Mouse (Mus musculus) gastrocnemius, postnatal 4 days (tissue): ENCODE results near the gene Cdk16. TPM values are rescaled to one million over a fixed set of nuclear protein-coding genes. Genes with fewer than 3 reads are reported as not detected.

ENCODE experiments used
- DNase-seq, 2 experiments: peaks; one replicate each; pipeline ENCODE4 v3.0.0; 2021 to 2022; ENCODE audit warnings: low spot score in 2 of 2, mixed read lengths in 2 of 2
- long read RNA-seq, 2 experiments: library from polyadenylated mRNA; stranded (forward); transcript quantifications; one replicate each; pipeline ENCODE4 v2.0.0; 2021
- total RNA-seq, 2 experiments: library from RNA; stranded (reverse); gene quantifications; 2 replicates each; pipeline ENCODE4 v1.2.3; 2021

Gene Cdk16
- 100 to 1,000 TPM; 144 to 145 TPM for total RNA-seq
- long read RNA-seq, experiment 1, transcript Cdk16-201 (16 exons, 3,120 nt): major isoform, 198 of 253 reads
- long read RNA-seq, experiment 1, partial matches to known transcripts: 18 of 253 reads
- long read RNA-seq, experiment 1, other reads (novel, unspliced or antisense): 37 of 253 reads
- long read RNA-seq, experiment 2, transcript Cdk16-201 (16 exons, 3,120 nt): major isoform, 228 of 278 reads
- long read RNA-seq, experiment 2, partial matches to known transcripts: 29 of 278 reads
- long read RNA-seq, experiment 2, other reads (novel, unspliced or antisense): 20 of 278 reads

GRCm38 (mm10) chrX:20687519-20688067 is at the start of gene Cdk16:
TSS of gene Cdk16 (plus strand) at chrX:20687954.
- peak in 1 of 2 experiments; percentile 79 for DNase-seq

DNA sequence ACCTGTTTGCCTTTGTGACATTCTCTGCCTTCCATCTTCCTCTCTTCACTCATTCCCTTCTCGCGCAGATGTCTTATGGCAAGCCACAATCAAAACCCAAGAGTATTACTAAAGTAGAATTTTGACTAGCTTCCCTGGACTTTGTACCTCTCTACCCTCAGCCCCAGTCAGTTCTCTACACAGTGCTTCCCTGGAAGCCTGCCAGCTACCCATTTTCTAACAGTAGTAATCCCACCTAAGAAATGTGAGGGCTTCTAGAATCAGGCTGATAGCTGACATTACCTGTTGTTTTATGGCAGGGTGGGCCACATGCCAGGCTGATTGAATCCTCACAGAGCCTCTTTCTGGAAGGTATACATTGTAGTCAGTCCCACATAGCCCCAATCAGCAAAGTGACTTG is 49.6 kb upstream of the Cdk16 start:
- DNase-seq: no peak

DNA sequence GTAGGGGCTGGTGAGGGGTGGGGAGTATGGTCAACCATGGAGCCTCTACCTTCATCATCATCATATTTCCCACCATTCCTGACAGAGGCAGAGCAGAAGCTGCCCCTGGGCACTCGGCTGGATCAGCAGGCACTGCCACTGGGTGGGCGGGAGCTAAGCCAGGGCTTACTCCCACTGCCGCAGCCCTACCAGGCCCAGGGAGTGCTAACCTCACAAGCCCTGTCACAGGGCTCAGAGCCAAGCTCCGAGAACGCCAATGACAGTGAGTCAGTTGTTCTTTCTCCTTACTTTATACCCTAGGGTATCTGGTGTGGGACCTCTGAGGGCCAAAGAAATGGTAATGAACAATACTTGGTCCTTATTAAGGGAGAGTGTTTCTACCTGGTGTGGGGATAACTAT is 43.0 kb upstream of the Cdk16 start:
- DNase-seq: no peak

DNA sequence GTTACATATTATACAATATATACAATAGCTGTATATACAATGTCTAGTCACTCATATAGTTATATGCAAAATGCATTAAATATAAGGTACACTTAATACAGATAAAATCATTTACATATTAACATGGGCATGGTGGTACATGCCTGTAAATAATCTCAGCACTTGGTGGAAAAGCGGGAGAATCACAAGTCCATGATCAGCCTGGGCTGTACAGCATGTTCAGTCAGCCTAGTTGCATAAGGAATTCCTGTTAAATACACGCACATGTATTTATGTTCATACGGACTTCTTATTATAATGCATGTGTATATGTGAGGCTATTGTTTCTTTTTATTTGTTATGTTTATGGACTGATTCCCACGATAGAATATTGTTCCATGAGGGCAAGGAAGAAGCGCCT is 30.2 kb upstream of the Cdk16 start:
- DNase-seq: no peak

GRCm38 (mm10) chrX:20658026-20658652 is 29.6 kb upstream of the Cdk16 start, which contains the start of gene Uba1:
TSS of gene Uba1 (plus strand) at chrX:20658326.
- peak; percentile 29 to 70 for DNase-seq

DNA sequence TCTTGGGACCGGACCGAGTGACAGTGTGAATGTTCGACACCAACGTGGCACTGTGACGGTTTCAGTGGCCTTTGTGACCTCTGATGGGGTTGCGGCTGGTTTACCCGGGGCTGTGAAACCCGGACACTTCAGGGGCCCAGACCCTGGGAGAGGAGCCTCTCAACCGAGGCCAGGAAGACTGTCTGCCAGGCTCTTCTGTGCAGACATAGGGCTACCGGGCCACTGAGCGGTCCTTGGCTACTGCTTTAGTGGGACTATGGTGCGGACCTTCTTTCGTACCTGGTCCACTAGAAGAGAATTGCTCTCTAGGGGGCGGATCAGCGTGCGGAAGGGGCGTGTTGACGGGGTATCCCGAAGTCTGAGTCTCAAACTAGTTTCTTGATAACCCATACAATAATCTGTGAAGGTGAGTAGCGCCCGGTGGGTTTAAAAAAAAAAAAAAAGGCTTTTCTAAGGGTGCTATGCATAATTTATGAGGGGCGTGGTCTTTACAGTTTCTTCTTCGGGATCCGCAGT is 28.8 kb upstream of the Cdk16 start:
- peak in 1 of 2 experiments; percentile 8 for DNase-seq

DNA sequence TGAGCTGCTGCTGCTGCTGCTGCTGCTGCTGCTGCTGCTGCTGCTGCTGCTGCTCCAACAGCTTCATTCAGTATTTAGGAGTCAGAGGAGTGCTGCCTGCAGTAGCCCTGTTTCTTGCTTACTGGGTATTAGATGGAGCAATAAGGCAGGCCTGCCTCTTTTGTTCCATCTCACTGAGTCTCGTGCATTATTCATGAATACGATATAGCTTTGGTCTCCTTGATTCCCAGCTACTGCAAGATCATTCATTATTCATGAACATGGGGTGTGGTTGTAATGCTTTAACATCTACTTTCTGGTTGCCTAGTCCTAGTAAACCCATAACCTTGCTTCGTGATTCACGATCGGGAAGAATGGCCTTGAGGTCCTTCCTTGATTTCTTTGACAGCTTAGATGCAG is 25.4 kb upstream of the Cdk16 start:
- no peak for DNase-seq

DNA sequence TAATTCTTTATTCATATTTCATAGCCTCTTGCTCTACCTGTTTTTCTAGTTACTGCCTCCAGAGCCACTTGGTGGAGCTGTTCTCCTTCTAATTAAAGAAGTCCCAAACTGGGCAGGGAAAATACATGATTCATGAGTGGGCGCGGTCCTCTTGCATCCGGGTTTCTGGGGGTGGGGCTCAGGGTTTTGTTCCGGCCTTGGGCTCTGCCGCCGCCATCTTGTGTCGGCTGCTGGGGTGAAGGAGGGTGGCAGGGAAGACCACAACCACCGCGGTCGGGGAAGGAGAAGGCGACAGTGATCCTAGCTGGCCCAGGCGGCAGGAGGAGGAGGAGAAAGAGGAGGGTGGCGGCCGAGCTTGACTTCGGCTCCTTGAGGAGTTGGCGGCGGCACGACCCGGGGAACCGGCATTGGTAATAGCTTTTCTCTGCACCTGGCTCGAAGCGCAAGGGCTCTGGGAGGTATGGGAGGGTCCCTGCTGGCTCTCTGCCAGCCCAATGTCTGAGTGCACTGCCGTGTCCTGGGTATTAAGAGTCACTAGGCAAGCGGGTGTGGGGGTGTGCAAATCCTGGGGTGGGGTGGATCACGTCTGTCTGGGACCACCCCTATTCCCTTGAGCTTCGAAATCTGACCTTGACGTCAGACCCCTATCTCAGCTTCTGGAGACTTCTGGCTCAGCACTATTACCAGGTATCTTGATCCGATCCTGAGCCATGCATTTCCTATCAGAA is 24.9 kb upstream of the Cdk16 start:
- DNase-seq: peak; percentile 56 to 78

DNA sequence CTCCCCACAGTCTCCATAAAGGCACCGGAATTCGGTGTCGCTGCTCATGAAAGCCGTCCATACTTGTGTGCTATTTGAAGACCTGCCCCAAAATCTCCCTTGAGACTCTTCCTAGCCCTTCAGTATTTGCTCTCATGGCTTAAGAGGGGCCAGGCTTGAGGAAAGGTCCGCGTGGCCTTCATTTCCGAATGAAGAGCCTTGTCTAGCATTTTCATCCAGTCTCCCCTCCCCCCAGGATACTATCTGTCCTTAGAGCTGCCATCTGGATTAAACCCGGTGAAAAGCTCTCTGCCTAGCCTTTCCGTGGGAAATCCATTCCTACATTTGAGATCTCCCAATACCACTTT is 24.3 kb upstream of the Cdk16 start:
- no peak for DNase-seq

- peak; percentile 57 to 79 for DNase-seq
Observed at GRCm38 (mm10) chrX:20688068-20688547, 354 bp downstream of the Cdk16 start.

DNA sequence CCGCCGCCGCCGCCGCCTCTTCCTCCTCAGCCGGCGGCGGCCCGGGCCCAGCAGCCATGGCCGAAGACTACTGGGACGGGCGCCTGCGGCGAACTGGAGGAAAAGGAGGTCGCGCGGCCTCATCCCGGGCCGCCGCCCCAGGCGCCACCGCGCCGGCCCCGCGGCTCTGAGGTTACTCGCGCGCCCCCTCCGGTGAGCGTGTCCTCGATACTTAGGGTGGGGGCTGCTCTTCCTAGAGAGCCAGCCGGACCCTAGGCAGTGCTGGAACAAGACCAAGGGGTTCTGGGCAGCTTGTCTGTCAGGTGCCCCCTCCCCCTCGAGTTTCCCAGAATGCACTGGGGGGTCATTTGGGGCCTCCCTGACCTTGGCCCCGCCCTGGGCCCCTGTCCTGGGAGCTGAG is 861 bp downstream of the Cdk16 start:
- DNase-seq: peak; percentile 21 to 66

DNA sequence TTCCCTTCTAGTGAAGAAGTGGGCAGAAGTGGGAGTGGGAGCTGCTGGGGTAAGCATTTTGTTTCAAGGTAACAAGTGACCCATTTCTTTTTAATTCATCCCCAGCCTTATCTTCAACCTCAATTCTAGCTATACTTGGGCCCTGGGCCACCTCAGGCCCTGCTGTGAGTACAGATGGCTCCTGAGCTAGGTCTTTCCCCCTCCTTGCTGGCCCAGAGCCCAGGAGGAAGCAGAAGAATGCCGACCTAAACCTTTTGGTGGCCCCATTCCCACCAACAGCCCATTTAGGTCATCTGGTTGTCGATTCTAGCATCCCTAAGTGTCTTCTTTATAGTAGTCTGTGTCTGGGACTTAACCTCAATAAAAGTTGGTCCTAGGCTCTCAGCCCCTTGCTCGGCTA is 3.8 kb downstream of the Cdk16 start:
- DNase-seq: no peak

- DNase-seq: no peak
Observed at GRCm38 (mm10) chrX:20692616-20693015, 4.9 kb downstream of the Cdk16 start.

- no peak for DNase-seq
Observed at GRCm38 (mm10) chrX:20695842-20696241, 8.1 kb downstream of the Cdk16 start.

- DNase-seq: no peak
Observed at GRCm38 (mm10) chrX:20703741-20704290, 16.1 kb downstream of the Cdk16 start, which contains the start of gene Usp11. TSS of gene Usp11 (plus strand) at chrX:20703906.

DNA sequence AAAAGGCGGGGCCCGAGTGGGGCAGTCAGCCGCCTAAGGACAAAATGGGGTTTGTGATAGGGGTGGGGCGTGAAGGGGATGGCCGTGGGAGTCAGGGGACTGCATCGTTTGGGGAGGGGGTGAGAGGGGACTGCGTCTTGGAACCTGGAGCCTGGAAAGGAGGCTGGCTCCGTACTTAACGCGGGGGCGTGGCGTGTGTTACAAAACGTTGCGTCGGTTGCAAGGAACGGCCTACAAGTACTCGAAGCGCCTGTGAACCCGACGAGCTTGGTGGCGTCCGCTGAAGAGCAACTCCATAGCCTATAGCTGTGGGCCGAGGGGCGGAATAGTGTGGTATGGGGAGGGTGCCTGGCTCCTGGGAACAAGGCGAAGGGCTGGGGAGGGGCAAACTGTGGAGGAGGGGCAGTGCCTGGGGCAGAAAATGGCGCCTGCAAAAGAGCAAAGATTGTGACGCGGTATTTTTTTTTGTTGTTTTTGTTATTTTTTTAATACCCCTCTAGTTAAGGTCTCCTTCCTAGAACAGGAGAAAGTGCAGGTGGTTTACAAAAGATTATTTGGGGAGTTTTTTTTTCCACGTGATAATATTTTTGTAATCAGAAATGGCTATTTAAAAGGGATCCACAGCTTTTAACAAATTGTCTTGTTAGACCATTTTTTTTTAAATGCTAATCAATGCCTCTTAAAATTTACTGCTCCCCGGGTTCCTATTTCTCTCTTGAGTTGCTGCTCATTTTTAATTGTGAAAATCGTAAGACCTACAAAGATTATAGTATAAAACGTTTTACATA is 16.7 kb downstream of the Cdk16 start:
- DNase-seq: peak; percentile 44 to 74

DNA sequence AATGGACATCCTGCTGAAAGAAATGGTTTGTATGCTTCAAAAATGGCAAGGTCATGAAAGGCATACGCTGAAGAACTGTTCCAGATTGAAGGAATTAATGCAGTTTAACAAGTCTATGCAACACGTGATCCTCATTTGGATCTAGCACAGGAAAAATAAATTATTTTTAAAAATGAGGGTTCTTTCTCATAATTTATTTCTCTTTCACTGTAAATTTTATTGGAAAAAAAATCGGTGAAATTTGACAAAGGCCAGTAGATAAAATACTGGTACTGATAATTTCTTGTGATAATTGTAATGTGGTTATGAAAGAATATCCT is 17.3 kb downstream of the Cdk16 start:
- no peak for DNase-seq

DNA sequence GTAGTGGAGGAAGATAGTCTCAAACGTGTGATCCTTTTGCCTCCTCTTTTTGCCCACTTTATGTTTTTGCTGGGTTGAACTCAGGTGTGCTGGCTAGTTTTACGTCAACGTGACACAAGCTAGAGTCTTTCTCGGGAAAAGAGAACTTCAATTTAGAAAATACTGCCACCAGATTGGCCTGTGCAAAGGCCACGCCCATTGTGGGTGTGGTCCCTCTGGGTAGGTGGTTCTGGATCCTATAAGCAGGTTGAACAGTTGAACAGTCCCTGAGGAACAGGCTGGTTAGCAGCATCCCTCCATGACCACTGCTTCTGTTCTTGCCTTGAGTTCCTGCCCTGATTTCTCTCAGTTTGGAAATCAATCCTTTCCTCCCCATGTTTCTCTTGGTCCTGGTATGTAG is 40.9 kb downstream of the Cdk16 start:
- no peak for DNase-seq

GRCm38 (mm10) chrX:20730048-20730447 is 42.3 kb downstream of the Cdk16 start:
- DNase-seq: peak in 1 of 2 experiments; percentile 8

DNA sequence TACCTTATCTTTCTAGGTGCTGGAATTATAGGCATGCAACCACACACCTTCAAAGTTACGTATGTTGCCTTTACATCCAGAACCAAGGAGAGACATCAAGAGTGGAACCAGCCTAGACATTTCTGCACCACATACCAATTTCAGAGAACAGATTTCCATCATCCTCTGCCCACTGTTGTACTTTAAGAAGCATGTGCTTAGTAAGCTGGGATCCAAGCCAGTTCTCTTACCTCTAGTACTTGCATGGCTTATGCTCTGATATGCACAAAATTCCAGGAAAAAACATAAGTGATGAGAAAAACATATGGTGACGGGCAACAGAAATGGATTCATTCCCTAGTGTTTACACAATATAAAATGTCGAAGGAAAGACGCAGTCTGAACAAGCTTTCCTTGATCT is 48.7 kb downstream of the Cdk16 start:
- no peak for DNase-seq

GRCm38 (mm10) chrX:20748829-20749228 is 61.1 kb downstream of the Cdk16 start:
- no peak for DNase-seq
